Mouse (Mus musculus) MEL (cell line): ENCODE data around the gene M6pr. TPM values are rescaled to one million over a fixed set of nuclear protein-coding genes. Genes with fewer than 3 reads are reported as not detected.

Experiments used
- DNase-seq: peaks from one replicate; pipeline ENCODE4 v3.0.0; 2011; ENCODE audit warnings: low read depth, low spot score
- H3K27ac ChIP-seq: 2 replicates; pipeline ENCODE4 v1.5.1; 2012; ENCODE audit warnings: low read depth, mild to moderate bottlenecking, control low read depth, low read length, moderate library complexity; ENCODE audit not compliant: control insufficient read depth
- H3K27me3 ChIP-seq, 2 experiments: fragments of 150-350 bp in 1 of 2; sonication (generic) in 1 of 2; 2 replicates each; pipeline ENCODE4 v1.6.1; 2012; ENCODE audit warnings: low read length in 2 of 2, mild to moderate bottlenecking in 2 of 2, improper control_type of control experiment in 1 of 2, moderate library complexity in 1 of 2; ENCODE audit not compliant: insufficient read depth in 2 of 2, control insufficient read depth in 1 of 2
- H3K36me3 ChIP-seq, 2 experiments: 2 replicates each; pipeline ENCODE4 v1.6.1; 2012 to 2014; ENCODE audit warnings: low read length in 2 of 2, improper control_type of control experiment in 1 of 2, inconsistent platforms in 1 of 2, mild to moderate bottlenecking in 1 of 2; ENCODE audit not compliant: insufficient read depth in 2 of 2, control insufficient read depth in 1 of 2
- H3K4me1 ChIP-seq, 2 experiments: fragments of 150-350 bp in 1 of 2; sonication (generic) in 1 of 2; 2 replicates each; pipeline ENCODE4 v1.6.1; 2012; ENCODE audit warnings: low read length in 2 of 2, improper control_type of control experiment in 1 of 2, mild to moderate bottlenecking in 1 of 2; ENCODE audit not compliant: insufficient read depth in 2 of 2, control insufficient read depth in 1 of 2
- H3K4me3 ChIP-seq, 2 experiments: fragments of 150-350 bp in 1 of 2; sonication (generic) in 1 of 2; 2 replicates each; pipeline ENCODE4 v1.5.1; 2012; ENCODE audit warnings: low read depth in 2 of 2, low read length in 2 of 2, mild to moderate bottlenecking in 2 of 2, moderate library complexity in 2 of 2, control low read depth in 1 of 2, improper control_type of control experiment in 1 of 2; ENCODE audit not compliant: control insufficient read depth in 1 of 2, insufficient read depth in 1 of 2
- H3K79me2 ChIP-seq: 2 replicates; pipeline ENCODE4 v1.6.1; 2012; ENCODE audit warnings: mild to moderate bottlenecking, low read length, moderate library complexity; ENCODE audit not compliant: control insufficient read depth, poor library complexity, insufficient read depth
- H3K9ac ChIP-seq: 2 replicates; pipeline ENCODE4 v1.6.1; 2012; ENCODE audit warnings: low read depth, mild to moderate bottlenecking, control low read depth, low read length, moderate library complexity; ENCODE audit not compliant: control insufficient read depth, poor library complexity, severe bottlenecking
- H3K9me3 ChIP-seq: fragments of 150-350 bp; sonication (generic); replicated peaks from 2 replicates; pipeline ENCODE4 v1.6.1; 2012; ENCODE audit warnings: mild to moderate bottlenecking, low read length, improper control_type of control experiment, moderate library complexity; ENCODE audit not compliant: insufficient read depth
- CHD1 ChIP-seq: IDR thresholded peaks from 2 replicates; pipeline ENCODE4 v1.6.1; 2012; ENCODE audit warnings: low read depth, mild to moderate bottlenecking, inconsistent platforms, low read length, improper control_type of control experiment
- ETS1 ChIP-seq: IDR thresholded peaks from 2 replicates; pipeline ENCODE4 v1.6.1; 2012; ENCODE audit warnings: low read depth, mild to moderate bottlenecking, inconsistent platforms, low read length, improper control_type of control experiment, moderate library complexity
- GABPA ChIP-seq: IDR thresholded peaks from 2 replicates; pipeline ENCODE4 v1.6.1; 2012; ENCODE audit warnings: low read depth, mild to moderate bottlenecking, inconsistent platforms, low read length, improper control_type of control experiment, moderate library complexity
- GATA1 ChIP-seq: IDR thresholded peaks from 2 replicates; pipeline ENCODE4 v1.6.1; 2011; ENCODE audit warnings: low read depth, low read length, improper control_type of control experiment
- KAT2A ChIP-seq: conservative IDR thresholded peaks from 2 replicates; pipeline ENCODE4 v1.6.1; 2012; ENCODE audit warnings: low read depth, low read length, improper control_type of control experiment, inconsistent platforms
- MAFK ChIP-seq: IDR thresholded peaks from 2 replicates; pipeline ENCODE4 v1.6.1; 2011; ENCODE audit warnings: low read depth, mild to moderate bottlenecking, low read length, improper control_type of control experiment, borderline replicate concordance
- MAZ ChIP-seq: IDR thresholded peaks from 2 replicates; pipeline ENCODE4 v1.6.1; 2012; ENCODE audit warnings: low read depth, mild to moderate bottlenecking, inconsistent platforms, low read length, improper control_type of control experiment
- MXI1 ChIP-seq: IDR thresholded peaks from 2 replicates; pipeline ENCODE4 v1.6.1; 2011; ENCODE audit warnings: mild to moderate bottlenecking, low read depth, low read length, improper control_type of control experiment
- MYB ChIP-seq: IDR thresholded peaks from 2 replicates; pipeline ENCODE4 v1.6.1; 2011; ENCODE audit warnings: mild to moderate bottlenecking, low read depth, low read length, improper control_type of control experiment
- MYC ChIP-seq: IDR thresholded peaks from 2 replicates; pipeline ENCODE4 v1.6.1; 2011; ENCODE audit warnings: low read depth, mild to moderate bottlenecking, low read length, improper control_type of control experiment, moderate library complexity
- NELFE ChIP-seq: IDR thresholded peaks from 2 replicates; pipeline ENCODE4 v1.6.1; 2011; ENCODE audit warnings: low read depth, low read length, improper control_type of control experiment
- POLR2AphosphoS2 ChIP-seq: IDR thresholded peaks from 2 replicates; pipeline ENCODE4 v1.6.1; 2011; ENCODE audit warnings: low read length, improper control_type of control experiment
- POLR2AphosphoS5 ChIP-seq: IDR thresholded peaks from 2 replicates; pipeline ENCODE4 v1.6.1; 2012; ENCODE audit warnings: low read depth, borderline replicate concordance, mild to moderate bottlenecking, inconsistent platforms, low read length, moderate library complexity, mixed read lengths
- RAD21 ChIP-seq: IDR thresholded peaks from 2 replicates; pipeline ENCODE4 v1.6.1; 2011; ENCODE audit warnings: mild to moderate bottlenecking, low read depth, low read length, improper control_type of control experiment
- RCOR1 ChIP-seq: IDR thresholded peaks from 2 replicates; pipeline ENCODE4 v1.6.1; 2012; ENCODE audit warnings: low read depth, mild to moderate bottlenecking, inconsistent platforms, low read length, improper control_type of control experiment
- SIN3A ChIP-seq: IDR thresholded peaks from 2 replicates; pipeline ENCODE4 v1.6.1; 2012; ENCODE audit warnings: low read length, improper control_type of control experiment, inconsistent platforms
- SMC3 ChIP-seq: IDR thresholded peaks from 2 replicates; pipeline ENCODE4 v1.6.1; 2011; ENCODE audit warnings: low read depth, low read length, improper control_type of control experiment
- TAL1 ChIP-seq: IDR thresholded peaks from 2 replicates; pipeline ENCODE4 v1.6.1; 2012; ENCODE audit warnings: mild to moderate bottlenecking, inconsistent platforms, low read length, moderate library complexity, mixed read lengths
- USF2 ChIP-seq, 2 experiments: IDR thresholded peaks; 2 replicates each; pipeline ENCODE4 v1.6.1; 2011 to 2012; ENCODE audit warnings: improper control_type of control experiment in 2 of 2, low read length in 2 of 2, borderline replicate concordance in 1 of 2, inconsistent platforms in 1 of 2, low read depth in 1 of 2, mild to moderate bottlenecking in 1 of 2; ENCODE audit not compliant: insufficient read depth in 1 of 2
- ZMIZ1 ChIP-seq: IDR thresholded peaks from 2 replicates; pipeline ENCODE4 v1.6.1; 2012; ENCODE audit warnings: low read depth, mild to moderate bottlenecking, inconsistent platforms, low read length, improper control_type of control experiment, moderate library complexity
- ZNF384 ChIP-seq: IDR thresholded peaks from 2 replicates; pipeline ENCODE4 v1.6.1; 2012; ENCODE audit warnings: low read depth, mild to moderate bottlenecking, inconsistent platforms, low read length, improper control_type of control experiment
- polyA plus RNA-seq, 2 experiments: library from polyadenylated mRNA; stranded (reverse) in 1 of 2; unstranded in 1 of 2; fragments of >175 nt in 1 of 2; fragments of >200 nt in 1 of 2; gene quantifications; 2 replicates each; pipeline versions ENCODE4 v1.2.1 to v1.2.4; 2012; ENCODE audit warnings: low replicate concordance in 2 of 2, low read depth in 1 of 2; ENCODE audit not compliant: insufficient read length in 2 of 2, insufficient read depth in 1 of 2, missing spikeins in 1 of 2
- total RNA-seq: library from RNA; depleted of rRNA; stranded (reverse); fragments of 300-350 nt; gene quantifications from 2 replicates; pipeline ENCODE4 v1.2.3, GENCODE M21; 2012

The M6pr gene
- total and polyA plus RNA-seq, 3 experiments = 183 to 186 TPM; not detected in 1

DNA sequence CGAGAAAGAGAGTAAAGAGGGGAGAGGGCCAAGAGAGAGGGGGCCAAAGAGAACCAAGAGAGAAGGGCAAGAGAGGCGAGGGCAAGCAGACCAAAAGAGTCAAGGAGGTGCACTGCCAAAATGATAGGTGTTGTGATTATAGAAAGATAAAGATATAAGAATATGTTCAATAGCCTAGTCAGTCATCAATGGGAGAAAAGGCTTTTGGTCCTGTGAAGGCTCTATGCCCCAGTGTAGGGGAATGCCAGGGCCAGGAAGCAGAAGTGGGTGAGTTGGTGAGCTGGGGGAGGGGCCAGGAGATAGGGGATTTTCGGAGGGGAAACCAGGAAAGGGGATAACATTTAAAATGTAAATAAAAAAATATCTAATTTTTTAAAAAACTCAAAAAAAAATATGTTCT is 14.2 kb upstream of the M6pr start:
- H3K9me3 ChIP-seq = no peaks in the 10 kb centered on the region
- peaks cover 21 to 34% of the 10 kb centered on the region in 2 experiments for H3K4me1 ChIP-seq
- DNase-seq = no peak
- no peaks in the 10 kb centered on the region for H3K27me3 ChIP-seq
- H3K79me2 ChIP-seq = no peaks in the 10 kb centered on the region
- H3K4me3 ChIP-seq = no peak overlapping the region
- peaks cover 0 to 27% of the 10 kb centered on the region in 2 experiments; a peak in 2 of 4 replicates for H3K36me3 ChIP-seq
- TF ChIP-seq SMC3 = no peak
- no peak for TF ChIP-seq RCOR1
- TF ChIP-seq MYB = no peak
- TF ChIP-seq POLR2AphosphoS2 = no peak
- TF ChIP-seq MXI1 = no peak
- TF ChIP-seq GATA1 = no peak
- no peak overlapping the region for H3K9ac ChIP-seq
- no peak overlapping the region; the same call in 1 of the 2 replicates for H3K27ac ChIP-seq

- no peak for DNase-seq
- TF ChIP-seq MAZ (no peak), POLR2AphosphoS2 (no peak), MXI1 (no peak), SIN3A (no peak), KAT2A (no peak), CHD1 (no peak), MAFK (no peak), ZNF384 (no peak), TAL1 (no peak), RAD21 (no peak), ZMIZ1 (no peak), USF2 (IDR thresholded peaks at IDR 0.05; ENCODE audit: borderline replicate concordance in 1 of 2, insufficient read depth in 1 of 2, low read depth in 1 of 2, low read length in 2 of 2) (no peak), MYC (no peak), ETS1 (no peak), POLR2AphosphoS5 (no peak), NELFE (no peak), SMC3 (no peak), GABPA (no peak)
- TF ChIP-seq, all 39 proteins: peak for 0
- H3K9me3 ChIP-seq = no peaks in the 10 kb centered on the region
- no peaks in the 10 kb centered on the region for H3K27me3 ChIP-seq
- H3K4me3 ChIP-seq = no peak overlapping the region
- no peak overlapping the region for H3K27ac ChIP-seq
- H3K9ac ChIP-seq = no peak overlapping the region
- no peaks in the 10 kb centered on the region for H3K79me2 ChIP-seq
- H3K4me1 ChIP-seq = peaks cover 22 to 37% of the 10 kb centered on the region in 2 experiments
- H3K36me3 ChIP-seq = peaks cover 0 to 31% of the 10 kb centered on the region in 2 experiments; a peak in 2 of 4 replicates
These were observed 13.3 kb upstream of the M6pr start for GRCm38 (mm10) chr6:122295242-122295641.
